Mouse (Mus musculus) megakaryocyte, embryonic 14.5 days (primary cell): Measurements from ENCODE around the gene Timm10.

Experiments used
- FLI1 ChIP-seq: IDR thresholded peaks from 2 replicates; pipeline ENCODE4 v1.6.1; 2012; ENCODE audit warnings: low read length, inconsistent platforms, mixed read lengths
- GATA1 ChIP-seq: IDR thresholded peaks from 3 replicates; pipeline ENCODE4 v1.6.1; 2012; ENCODE audit warnings: mixed read lengths, low read length, inconsistent platforms, borderline replicate concordance

GRCm38 (mm10) chr2:84837107-84837506 is 10.3 kb downstream of the Timm10 start:
- TF ChIP-seq GATA1 = no peak
- TF ChIP-seq FLI1 = no peak
